Mouse (Mus musculus) lung, adult 2 months (tissue): ENCODE measurements around the gene Vti1a.

Experiments
- CTCF ChIP-seq: fragments of 200-500 bp; IDR thresholded peaks from 2 replicates; pipeline ENCODE4 v1.5.1; 2011; ENCODE audit warnings: mild to moderate bottlenecking, low read length, control low read depth; ENCODE audit not compliant: insufficient read depth
- POLR2A ChIP-seq: fragments of 200-500 bp; IDR thresholded peaks from 2 replicates; pipeline ENCODE4 v1.6.1; 2011; ENCODE audit warnings: low read depth, mild to moderate bottlenecking, control low read depth, low read length, borderline replicate concordance; ENCODE audit errors: extremely low read depth

DNA sequence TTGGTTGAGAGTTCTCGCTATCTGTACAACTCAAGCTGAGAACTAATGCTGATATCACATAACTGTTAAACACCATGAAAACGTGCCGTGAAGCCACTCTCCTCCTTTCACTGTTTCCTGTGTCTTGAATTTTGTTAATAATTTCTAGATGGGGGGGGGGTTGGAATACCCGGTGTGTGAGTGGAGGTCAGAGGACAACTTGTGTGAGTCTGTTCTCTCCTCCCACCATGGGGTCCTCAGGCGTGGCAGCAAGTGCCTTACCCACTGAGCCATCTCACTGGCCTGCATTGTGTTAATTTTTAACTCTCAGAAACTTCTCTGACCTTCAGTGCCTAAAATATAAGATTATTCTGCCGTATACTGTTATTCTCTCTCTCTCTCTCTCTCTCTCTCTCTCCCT is 168.5 kb downstream of the Vti1a start:
- no peak for TF ChIP-seq CTCF
- TF ChIP-seq POLR2A = no peak
